Mouse (Mus musculus): ENCODE data around the gene Tiam2. TPM values are rescaled to one million over a fixed set of nuclear protein-coding genes. Genes with fewer than 3 reads are reported as not detected.

Gene Tiam2
- 4.2 and 4.6 TPM in 2 replicates for polyA plus RNA-seq (2012; rRNA removed)

DNA sequence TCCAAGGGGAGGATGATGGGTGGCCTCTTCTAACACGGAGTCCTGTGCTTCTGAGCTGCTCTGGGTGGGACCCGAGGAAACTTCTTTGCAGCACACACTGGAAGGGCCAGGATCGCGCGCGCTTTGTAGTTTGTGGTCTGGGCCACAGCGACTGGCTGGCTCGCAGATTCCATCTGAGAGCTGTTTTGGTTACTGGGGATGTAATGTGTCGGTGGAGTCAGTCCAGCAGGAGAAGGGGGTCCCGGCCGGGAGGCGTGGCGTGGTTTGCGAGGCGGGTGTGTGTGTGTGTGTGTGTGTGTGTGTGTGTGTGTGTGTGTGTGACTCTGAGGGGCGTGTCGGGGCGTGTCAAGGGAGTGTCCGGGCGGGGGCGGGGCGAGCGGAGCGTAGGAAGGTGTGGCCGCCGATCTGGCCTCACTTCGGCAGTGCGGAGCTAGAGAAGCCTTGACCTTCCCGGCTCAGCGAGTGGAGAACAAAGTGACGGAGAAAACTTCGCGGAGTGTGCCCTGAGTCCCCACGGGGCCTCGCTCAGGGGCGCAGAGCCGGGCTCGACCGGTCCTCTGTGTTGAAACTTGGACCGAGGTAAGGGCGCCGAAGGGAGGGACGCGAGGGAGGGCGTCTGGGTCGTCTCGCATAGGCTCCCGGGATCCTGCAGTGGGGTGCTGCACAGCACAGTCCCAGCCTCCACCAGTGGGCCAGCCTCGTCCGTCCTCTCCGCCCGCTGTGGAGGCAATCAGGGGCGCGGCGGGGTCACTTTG, at the start of gene Tiam2:
Gene Tiam2 (plus strand): TSS at position 426 of the 755 bp plus-strand sequence.

GRCm38 (mm10) chr17:3532254-3532653, 205.9 kb downstream of the Tiam2 start, which contains the start of gene Cldn20:
Gene Cldn20 (plus strand): TSS chr17:3532554.

GRCm38 (mm10) chr17:3557331-3558311, 231.2 kb downstream of the Tiam2 start, which contains the start of gene Tfb1m:
Gene Tfb1m (minus strand): TSS chr17:3557781.

Other genes starting within 250 kb of the Tiam2 start
- gene Scaf8, start 211.6 kb upstream of the Tiam2 start, polyA plus RNA-seq (2012; rRNA removed) = 33.6 and 38.7 TPM in 2 replicates
- not detected in 2 replicates for gene Cldn20, start 206.0 kb downstream of the Tiam2 start, polyA plus RNA-seq (2012; rRNA removed)
- 1.4 and 1.6 TPM in 2 replicates for gene Tfb1m, start 231.2 kb downstream of the Tiam2 start, polyA plus RNA-seq (2012; rRNA removed)